Mouse (Mus musculus): ENCODE measurements around the gene 6430548M08Rik. TPM values are rescaled to one million over a fixed set of nuclear protein-coding genes. Genes with fewer than 3 reads are reported as not detected.
A peak's percentile ranks its signal among the peaks of the same experiment; 100 is the strongest.

Gene 6430548M08Rik
- polyA plus RNA-seq, 1 experiment from 2014 or later: 7.6 TPM

DNA sequence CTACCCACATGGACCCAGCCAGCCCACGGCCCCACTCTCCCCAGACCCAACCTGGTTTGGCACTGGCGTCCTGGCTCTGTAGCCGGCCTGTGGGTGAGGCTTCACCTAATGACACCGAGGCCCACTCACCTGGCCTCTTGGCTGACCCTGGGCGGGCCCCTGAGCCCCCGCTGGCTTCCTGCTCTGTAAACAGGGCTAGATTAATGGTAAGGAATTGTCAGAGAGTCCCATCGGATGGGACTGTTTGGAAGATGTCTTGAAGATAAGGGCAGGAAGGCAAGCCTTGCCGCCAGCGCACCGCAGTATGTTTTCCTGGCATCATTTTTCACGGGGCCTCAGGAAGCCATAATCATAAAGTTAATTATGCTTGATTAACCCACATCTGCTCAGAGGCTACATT, 94.2 kb downstream of the 6430548M08Rik start:
- Histone ChIP-seq H3K36me3 (no peaks in the 10 kb centered on the region), H3K9ac (no peak overlapping the region), H3K4me2 (no peak overlapping the region), H3K4me3 (no peak overlapping the region), H3K9me3 (no peaks in the 10 kb centered on the region), H3K27me3 (no peaks in the 10 kb centered on the region), H3K4me1 (peaks cover 34% of the 10 kb centered on the region), H3K27ac (no peak overlapping the region)
- ATAC-seq (ENCODE audit: insufficient number of reproducible peaks, low FRiP score, low TSS enrichment, low read depth): no peak
- 32% methylated on average over 11 of the region's 11 CpGs for WGBS

GRCm38 (mm10) chr8:120211345-120211744, 97.4 kb downstream of the 6430548M08Rik start:
- Histone ChIP-seq H3K9ac (no peak overlapping the region), H3K27me3 (no peaks in the 10 kb centered on the region), H3K4me3 (no peak overlapping the region), H3K4me2 (no peak overlapping the region), H3K36me3 (no peaks in the 10 kb centered on the region), H3K9me3 (no peaks in the 10 kb centered on the region), H3K4me1 (peaks cover 42% of the 10 kb centered on the region), H3K27ac (no peak overlapping the region)
- ATAC-seq (ENCODE audit: insufficient number of reproducible peaks, low FRiP score, low TSS enrichment, low read depth): 0 out of 2 replicates have a peak, but pooled peaks have one; percentile 7
- 26% methylated on average over 3 of the region's 4 CpGs for WGBS

DNA sequence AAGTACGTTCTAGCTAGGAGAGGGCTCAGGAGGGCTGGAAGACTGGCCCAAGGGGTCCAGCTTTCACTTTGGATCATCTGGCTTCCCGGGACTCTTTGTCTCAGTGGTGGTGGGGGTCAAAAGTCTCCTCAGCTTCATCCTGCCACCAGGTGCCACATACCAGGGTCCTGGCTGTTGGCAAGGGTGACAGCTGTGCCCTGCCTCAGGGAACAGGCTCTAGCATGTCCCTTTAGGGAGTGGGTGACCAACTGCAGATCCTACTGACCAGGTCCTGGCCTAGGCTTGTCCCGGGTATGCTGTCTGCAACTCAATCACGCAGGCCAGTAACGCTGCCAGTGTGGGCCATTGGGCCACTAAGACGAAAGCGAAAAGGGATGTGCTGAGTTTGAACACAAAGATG, 98.6 kb downstream of the 6430548M08Rik start:
- Histone ChIP-seq H3K9ac (no peak overlapping the region), H3K36me3 (no peaks in the 10 kb centered on the region), H3K9me3 (no peaks in the 10 kb centered on the region), H3K27me3 (no peaks in the 10 kb centered on the region), H3K4me1 (peaks cover 54% of the 10 kb centered on the region), H3K4me2 (no peak overlapping the region), H3K27ac (no peak overlapping the region), H3K4me3 (no peak overlapping the region)
- WGBS: 88% methylated on average over 7 of the region's 7 CpGs
- no peak for ATAC-seq (ENCODE audit: insufficient number of reproducible peaks, low FRiP score, low TSS enrichment, low read depth)

DNA sequence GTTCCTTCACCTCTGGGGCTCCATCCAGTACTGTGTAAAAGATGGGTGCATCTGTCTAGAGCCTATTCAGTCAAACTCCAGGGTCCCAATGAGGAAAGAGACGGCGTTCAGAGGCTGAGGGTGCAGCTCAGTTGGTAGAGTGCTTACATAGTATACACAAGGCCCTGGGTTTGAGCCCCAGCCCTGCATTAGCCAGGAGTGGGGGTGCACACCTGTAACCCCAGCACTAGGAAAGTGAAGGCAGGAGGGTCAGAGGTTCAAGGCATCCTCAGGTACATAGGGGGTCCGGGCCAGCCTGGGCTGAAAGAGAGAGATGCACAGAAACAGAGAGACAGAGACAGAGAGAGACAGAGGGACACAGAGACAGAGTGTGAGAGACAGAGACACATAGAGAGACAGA, 99.3 kb downstream of the 6430548M08Rik start:
- Histone ChIP-seq H3K4me1 (peaks cover 52% of the 10 kb centered on the region), H3K4me2 (no peak overlapping the region), H3K9ac (no peak overlapping the region), H3K27me3 (no peaks in the 10 kb centered on the region), H3K9me3 (no peaks in the 10 kb centered on the region), H3K36me3 (no peaks in the 10 kb centered on the region), H3K27ac (no peak overlapping the region), H3K4me3 (no peak overlapping the region)
- WGBS: 92% methylated on average over 3 of the region's 3 CpGs
- ATAC-seq (ENCODE audit: insufficient number of reproducible peaks, low FRiP score, low TSS enrichment, low read depth): no peak

DNA sequence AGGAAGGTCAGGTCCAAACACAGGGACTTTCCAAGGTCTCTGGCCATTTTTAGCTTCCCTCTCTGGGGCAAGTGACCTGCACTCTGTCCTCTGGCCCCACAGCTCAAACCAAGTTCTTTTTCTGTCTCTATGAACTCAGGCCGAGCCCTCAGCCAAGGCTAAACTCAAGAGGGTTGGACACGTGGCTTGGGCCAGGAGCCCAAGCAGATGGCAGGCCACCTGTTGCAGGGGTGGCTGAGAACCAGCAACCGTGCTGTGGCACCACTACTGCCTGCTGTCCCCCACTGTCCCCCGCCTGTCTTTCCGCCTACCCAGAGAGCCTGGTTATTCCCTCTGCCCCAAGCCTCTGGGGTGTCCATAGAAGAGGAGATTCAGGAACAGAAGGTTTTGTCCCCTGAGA, 100.0 kb downstream of the 6430548M08Rik start:
- no peak for ATAC-seq (ENCODE audit: insufficient number of reproducible peaks, low FRiP score, low TSS enrichment, low read depth)
- Histone ChIP-seq H3K9me3 (no peaks in the 10 kb centered on the region), H3K9ac (no peak overlapping the region), H3K4me1 (peaks cover 51% of the 10 kb centered on the region), H3K4me2 (no peak overlapping the region), H3K4me3 (no peak overlapping the region), H3K27me3 (no peaks in the 10 kb centered on the region), H3K36me3 (no peaks in the 10 kb centered on the region), H3K27ac (no peak overlapping the region)
- 75% methylated on average over 5 of the region's 5 CpGs for WGBS

Other genes with a start within 250 kb of the 6430548M08Rik start
- 106 and 113 TPM in 2 replicates for gene Usp10, start 203.8 kb upstream of the 6430548M08Rik start, polyA plus RNA-seq (2015; fragmentation: Nextera tagmentation; extraction: Ambion mirVana)
- gene Gm20388, start 203.3 kb upstream of the 6430548M08Rik start, polyA plus RNA-seq (2015; fragmentation: Nextera tagmentation; extraction: Ambion mirVana): 2.6 and 4.9 TPM in 2 replicates
- 6.7 and 7.8 TPM in 2 replicates for gene Crispld2, start 121.7 kb upstream of the 6430548M08Rik start, polyA plus RNA-seq (2015; fragmentation: Nextera tagmentation; extraction: Ambion mirVana)
- gene Zdhhc7, start 12.7 kb upstream of the 6430548M08Rik start, polyA plus RNA-seq (2015; fragmentation: Nextera tagmentation; extraction: Ambion mirVana): 32.7 and 32.8 TPM in 2 replicates
- not detected in 2 replicates for gene Fam92b, start 63.3 kb downstream of the 6430548M08Rik start, polyA plus RNA-seq (2015; fragmentation: Nextera tagmentation; extraction: Ambion mirVana)
- 6.8 and 7.3 TPM in 2 replicates for gene Gse1, start 114.3 kb downstream of the 6430548M08Rik start, polyA plus RNA-seq (2015; fragmentation: Nextera tagmentation; extraction: Ambion mirVana)

Measured in limb, embryonic 15.5 days (tissue).